Mouse (Mus musculus): ENCODE data around the gene Zfp740. TPM values are rescaled to one million over a fixed set of nuclear protein-coding genes. Genes with fewer than 3 reads are reported as not detected.

Zfp740 gene
- polyA plus RNA-seq, 1 experiment from 2014 or later: 88.7 TPM

DNA sequence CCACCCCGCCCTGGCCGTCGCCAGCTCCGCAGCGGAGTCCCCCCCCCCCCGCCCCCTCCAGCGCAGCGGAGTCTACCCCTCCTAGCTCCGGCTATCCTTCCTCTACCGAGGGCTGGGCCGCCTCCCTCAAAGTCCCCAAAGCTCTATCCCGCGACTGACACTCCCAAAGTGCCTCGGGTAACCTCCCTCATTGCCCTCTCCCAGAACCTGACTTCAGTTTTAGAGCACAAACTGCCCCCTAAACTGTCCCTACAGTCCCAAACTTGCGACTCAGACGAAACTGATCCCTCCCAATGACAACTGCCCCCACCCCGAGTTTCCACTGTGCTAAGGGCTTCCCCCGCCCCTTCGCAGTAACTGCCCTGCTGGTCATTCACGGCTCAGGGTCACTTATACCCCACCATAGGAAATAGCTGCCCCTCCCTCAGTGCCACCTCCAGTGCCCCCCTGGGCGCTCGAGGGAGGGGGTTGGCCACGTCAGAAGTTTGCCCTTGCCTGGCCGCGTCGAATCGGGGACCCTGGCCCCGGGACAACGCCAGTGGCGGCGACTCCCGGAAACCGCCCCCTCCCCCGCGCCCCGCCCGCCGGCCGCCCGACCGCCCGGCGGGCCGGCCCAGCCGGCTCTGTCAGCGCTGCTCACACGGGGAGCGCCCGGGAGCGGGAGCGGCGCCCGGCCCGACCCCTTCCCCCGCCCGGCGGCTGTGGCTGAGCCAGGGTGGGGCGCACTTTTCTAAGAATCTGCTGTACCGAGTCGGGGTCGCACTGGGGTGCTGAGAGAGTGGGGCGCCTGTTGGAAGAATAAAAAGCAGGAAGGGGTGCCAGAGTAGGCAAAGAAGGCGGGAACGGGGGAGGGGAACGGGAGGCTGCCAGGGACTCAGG lies 44.4 kb downstream of the Zfp740 start:
- Histone ChIP-seq H3K36me3 (peaks cover 41% of the 10 kb centered on the region), H3K27me3 (ENCODE audit: low read depth, poor library complexity, severe bottlenecking) (no peaks in the 10 kb centered on the region), H3K4me1 (peaks cover 95% of the 10 kb centered on the region), H3K4me3 (peak overlapping the region; percentile 86), H3K27ac (peak overlapping the region; percentile 95), H3K9me3 (replicated peaks) (no peaks in the 10 kb centered on the region)
- WGBS: under 1% methylated on average over 56 of the region's 65 CpGs
- DNase-seq (ENCODE audit: low spot score): peak; percentile 84

DNA sequence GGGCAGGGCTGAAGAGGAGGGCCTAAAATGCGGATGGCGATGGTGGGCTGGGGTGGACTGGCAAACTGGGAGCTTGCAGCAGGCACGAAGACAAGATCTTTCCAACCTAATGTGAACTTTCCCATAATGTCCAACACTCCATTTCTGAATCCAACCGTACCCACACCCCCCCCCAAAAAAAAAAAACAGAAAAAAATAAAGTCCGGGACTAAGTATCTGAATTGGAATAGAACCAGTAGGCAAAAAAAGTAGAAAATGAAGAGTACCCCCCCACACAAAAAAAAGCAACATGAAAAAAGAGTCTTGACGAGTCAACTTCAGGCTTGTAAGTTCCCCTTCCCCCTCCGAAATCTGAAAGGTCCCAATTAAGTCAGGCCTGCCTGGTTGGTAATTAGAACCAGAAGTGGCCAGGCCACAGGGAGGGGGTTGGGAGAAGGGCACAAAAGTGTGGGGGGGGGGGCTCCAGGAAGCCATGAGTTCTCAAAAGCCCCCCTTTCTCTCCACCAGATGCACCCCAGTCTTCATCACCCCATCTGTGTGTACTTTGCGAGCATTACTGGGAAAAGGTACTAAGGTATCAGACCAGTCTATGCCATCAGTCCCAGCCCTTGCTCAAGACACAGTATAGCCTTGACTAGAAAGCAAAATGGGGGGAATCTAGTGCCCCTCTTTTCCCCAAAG lies 45.2 kb downstream of the Zfp740 start:
- no peaks in the 10 kb centered on the region for H3K27me3 ChIP-seq (ENCODE audit: low read depth, poor library complexity, severe bottlenecking)
- peaks cover 41% of the 10 kb centered on the region for H3K36me3 ChIP-seq
- peak overlapping the region; percentile 95 for H3K27ac ChIP-seq
- no peaks in the 10 kb centered on the region for H3K9me3 ChIP-seq (replicated peaks)
- WGBS: 1% methylated on average over 8 of the region's 8 CpGs
- DNase-seq (ENCODE audit: low spot score): peak; percentile 80
- peaks cover 93% of the 10 kb centered on the region for H3K4me1 ChIP-seq
- peak overlapping the region; percentile 86 for H3K4me3 ChIP-seq

GRCm38 (mm10) chr15:102248812-102249191 lies 45.8 kb downstream of the Zfp740 start:
- Histone ChIP-seq H3K9me3 (replicated peaks) (no peaks in the 10 kb centered on the region), H3K36me3 (peaks cover 43% of the 10 kb centered on the region), H3K4me1 (peaks cover 93% of the 10 kb centered on the region), H3K27me3 (ENCODE audit: low read depth, poor library complexity, severe bottlenecking) (no peaks in the 10 kb centered on the region), H3K4me3 (peak overlapping the region; percentile 86), H3K27ac (peak overlapping the region; percentile 95)
- 0% methylated on average over 3 of the region's 3 CpGs for WGBS
- peak; percentile 85 for DNase-seq (ENCODE audit: low spot score)

GRCm38 (mm10) chr15:102249251-102249691 lies 46.2 kb downstream of the Zfp740 start:
- peak; percentile 85 for DNase-seq (ENCODE audit: low spot score)
- H3K4me1 ChIP-seq: peaks cover 93% of the 10 kb centered on the region
- H3K9me3 ChIP-seq (replicated peaks): no peaks in the 10 kb centered on the region
- WGBS: 0% methylated on average over 13 of the region's 13 CpGs
- H3K4me3 ChIP-seq: peak overlapping the region; percentile 86
- peaks cover 47% of the 10 kb centered on the region for H3K36me3 ChIP-seq
- peak overlapping the region; percentile 95 for H3K27ac ChIP-seq
- no peaks in the 10 kb centered on the region for H3K27me3 ChIP-seq (ENCODE audit: low read depth, poor library complexity, severe bottlenecking)

DNA sequence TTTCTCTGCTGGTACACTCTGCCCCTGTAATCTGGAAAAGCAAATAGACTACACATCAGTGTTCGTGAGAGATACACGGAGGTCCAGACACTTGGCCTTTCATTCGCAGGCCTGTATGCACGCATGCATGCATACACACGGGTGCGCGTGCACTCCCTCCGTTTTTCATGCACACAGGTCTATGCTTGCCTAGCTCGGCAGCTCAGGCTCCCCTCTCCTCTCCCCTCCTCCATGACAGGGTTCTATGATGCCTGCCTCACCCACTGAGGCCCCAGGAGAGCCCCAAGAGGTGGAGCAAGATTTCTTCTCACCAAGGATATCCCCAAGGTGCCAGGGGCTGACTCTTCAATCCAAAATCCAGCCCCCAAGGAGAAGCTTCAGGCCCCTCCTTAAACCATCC lies 46.9 kb downstream of the Zfp740 start:
- peaks cover 92% of the 10 kb centered on the region for H3K4me1 ChIP-seq
- no peak for DNase-seq (ENCODE audit: low spot score)
- peak overlapping the region; percentile 95 for H3K27ac ChIP-seq
- peaks cover 52% of the 10 kb centered on the region for H3K36me3 ChIP-seq
- 30% methylated on average over 9 of the region's 9 CpGs for WGBS
- H3K27me3 ChIP-seq (ENCODE audit: low read depth, poor library complexity, severe bottlenecking): no peaks in the 10 kb centered on the region
- H3K9me3 ChIP-seq (replicated peaks): no peaks in the 10 kb centered on the region
- H3K4me3 ChIP-seq: peak overlapping the region; percentile 86

DNA sequence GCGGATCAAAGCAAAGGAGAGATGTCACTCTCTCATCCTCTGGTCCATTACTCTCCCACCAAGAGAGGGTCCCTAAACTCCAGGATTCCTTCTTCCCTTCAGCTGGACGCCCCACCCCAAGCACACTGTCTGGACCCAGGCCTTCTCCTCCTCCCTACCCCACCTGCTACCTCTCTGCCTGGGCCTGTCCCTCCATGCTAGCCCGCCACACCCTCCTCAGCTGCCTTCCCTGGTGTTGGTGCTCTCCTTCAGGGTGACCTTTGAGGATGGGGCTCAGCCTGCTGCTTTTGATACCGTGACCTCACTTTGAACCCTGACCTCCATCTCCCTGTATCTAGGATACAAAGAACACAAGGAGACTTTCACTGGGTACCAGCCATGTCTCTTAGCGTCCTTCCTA lies 47.5 kb downstream of the Zfp740 start:
- H3K27me3 ChIP-seq (ENCODE audit: low read depth, poor library complexity, severe bottlenecking): no peaks in the 10 kb centered on the region
- WGBS: 55% methylated on average over 5 of the region's 5 CpGs
- peak overlapping the region; percentile 86 for H3K4me3 ChIP-seq
- DNase-seq (ENCODE audit: low spot score): no peak
- H3K9me3 ChIP-seq (replicated peaks): no peaks in the 10 kb centered on the region
- H3K4me1 ChIP-seq: peaks cover 93% of the 10 kb centered on the region
- H3K36me3 ChIP-seq: peaks cover 56% of the 10 kb centered on the region
- peak overlapping the region; percentile 95 for H3K27ac ChIP-seq

DNA sequence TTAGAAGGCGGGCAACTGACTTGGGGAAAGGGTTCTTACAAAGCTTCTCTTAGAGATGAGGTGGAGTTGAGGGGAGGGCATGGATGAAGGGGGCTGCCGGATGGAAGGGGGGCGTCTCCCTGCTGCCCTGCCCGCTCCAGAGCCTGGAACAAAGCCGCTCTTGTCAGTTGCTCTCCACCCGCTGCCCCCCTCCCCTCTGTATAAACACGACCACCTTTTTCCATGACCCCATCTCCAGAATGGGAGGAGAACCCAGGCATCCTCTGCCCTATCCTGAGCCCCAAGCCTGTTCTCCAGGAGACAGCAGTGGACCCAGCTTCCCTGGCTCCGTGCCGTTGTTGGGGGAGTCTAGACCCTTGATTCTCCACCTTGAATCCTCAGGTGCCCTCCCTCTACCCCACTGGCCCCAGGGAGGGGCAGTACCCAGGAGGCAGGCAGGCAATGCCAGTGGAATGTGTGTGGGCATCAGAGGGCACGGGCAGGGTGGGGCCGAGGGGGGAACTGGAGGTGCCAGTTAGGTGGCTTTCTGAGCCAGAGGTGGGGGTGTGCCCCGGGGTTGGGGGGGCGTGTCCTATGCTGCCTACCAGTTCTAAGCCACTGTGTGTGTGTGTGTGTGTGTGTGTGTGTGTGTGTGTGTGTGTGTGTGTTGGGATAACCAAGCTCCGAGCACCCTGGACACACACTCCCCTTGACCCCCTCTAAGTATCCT lies 52.7 kb downstream of the Zfp740 start:
- H3K36me3 ChIP-seq: peaks cover 48% of the 10 kb centered on the region
- no peaks in the 10 kb centered on the region for H3K9me3 ChIP-seq (replicated peaks)
- H3K4me1 ChIP-seq: peaks cover 88% of the 10 kb centered on the region
- 48% methylated on average over 14 of the region's 14 CpGs for WGBS
- no peak for DNase-seq (ENCODE audit: low spot score)
- no peaks in the 10 kb centered on the region; the same call in 1 of the 2 replicates for H3K27me3 ChIP-seq (ENCODE audit: low read depth, poor library complexity, severe bottlenecking)
- peak overlapping the region; percentile 98 for H3K27ac ChIP-seq
- peak overlapping the region; percentile 88 for H3K4me3 ChIP-seq

DNA sequence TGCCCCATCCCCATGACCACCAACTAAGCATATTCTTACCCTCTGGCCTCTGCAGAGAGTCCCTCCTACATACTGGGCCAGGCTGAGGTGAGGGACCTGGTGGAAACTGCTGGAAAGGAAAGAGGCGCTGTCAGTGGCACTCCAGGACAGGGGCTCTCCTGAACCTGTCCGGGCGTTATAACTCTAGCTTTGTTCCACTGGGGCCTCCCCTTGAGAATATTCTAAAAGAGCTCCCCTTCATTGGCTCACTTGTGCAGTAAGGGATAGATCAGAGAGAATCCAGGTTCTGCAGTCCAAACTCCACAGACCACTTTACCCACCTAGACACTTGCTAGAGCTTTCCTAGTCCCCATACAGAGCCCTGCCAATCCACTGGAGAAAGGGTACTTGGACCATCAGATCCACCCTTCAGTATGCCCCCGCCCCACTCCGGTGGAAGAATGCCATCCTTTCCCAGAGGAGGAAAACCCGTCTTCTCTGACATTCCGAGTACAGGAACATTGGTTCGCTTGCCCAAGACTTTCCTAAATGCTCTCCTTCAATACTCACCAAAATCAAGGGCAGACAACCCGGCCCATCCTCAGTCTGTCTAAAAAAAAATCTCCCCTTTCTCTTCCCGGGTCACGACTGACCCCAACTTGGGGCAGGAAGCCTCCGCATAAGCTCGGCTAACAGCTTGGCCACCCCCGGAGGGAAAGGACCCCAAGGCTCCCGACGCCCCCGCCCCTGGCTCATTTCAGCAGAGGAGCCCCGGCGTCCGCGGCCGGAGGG lies 53.6 kb downstream of the Zfp740 start:
- H3K27me3 ChIP-seq (ENCODE audit: low read depth, poor library complexity, severe bottlenecking): no peaks in the 10 kb centered on the region; the same call in 1 of the 2 replicates
- 6% methylated on average over 22 of the region's 22 CpGs for WGBS
- no peaks in the 10 kb centered on the region for H3K9me3 ChIP-seq (replicated peaks)
- no peak for DNase-seq (ENCODE audit: low spot score)
- H3K27ac ChIP-seq: peak overlapping the region; percentile 98
- peaks cover 82% of the 10 kb centered on the region for H3K4me1 ChIP-seq
- peaks cover 39% of the 10 kb centered on the region for H3K36me3 ChIP-seq
- H3K4me3 ChIP-seq: peak overlapping the region; percentile 88

DNA sequence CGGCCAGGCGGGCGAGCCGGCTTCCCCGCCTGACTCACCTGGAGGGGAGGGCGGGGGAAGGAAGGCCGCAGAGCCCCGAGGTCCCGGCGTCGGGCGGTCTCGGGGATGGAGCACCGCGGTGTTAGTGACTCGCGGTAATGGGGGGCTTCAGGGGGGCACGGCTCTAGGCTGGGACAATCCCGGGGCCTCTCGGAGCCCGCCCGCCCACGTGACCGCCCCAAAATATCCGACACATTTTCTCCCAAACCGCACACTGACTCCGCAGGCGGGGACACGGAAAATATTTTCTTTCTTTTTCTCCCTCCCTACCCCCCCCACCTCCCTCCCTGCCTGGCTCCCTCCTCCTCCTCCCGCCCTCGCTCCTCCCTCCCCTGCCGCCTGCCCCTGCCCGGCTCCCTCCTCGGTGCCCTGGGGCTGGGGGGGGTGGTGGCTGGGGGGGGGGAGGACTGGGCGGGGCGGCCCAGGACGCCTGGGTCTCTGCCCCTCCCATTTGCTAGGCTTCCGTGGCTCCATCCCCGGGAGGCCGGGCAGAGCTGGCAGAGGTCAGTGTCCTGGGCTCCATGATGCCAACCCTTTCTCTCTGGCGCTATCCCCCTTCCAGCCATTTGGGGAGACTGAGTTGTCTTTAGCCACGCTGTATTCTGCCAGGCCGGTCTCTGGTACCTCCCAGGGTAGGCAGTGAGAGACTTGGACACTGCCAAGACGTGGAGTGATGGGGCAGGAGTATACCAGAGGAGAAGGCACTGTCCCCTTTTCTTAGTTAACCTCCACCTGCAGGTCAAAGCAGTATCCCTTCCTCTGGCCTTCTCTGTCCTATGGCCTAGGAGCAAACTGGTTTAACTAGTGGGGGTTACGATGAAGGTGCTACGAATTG lies 54.4 kb downstream of the Zfp740 start, which contains the start of gene Rarg:
Gene Rarg (minus strand): TSS at position 316 of the 874 bp plus-strand sequence.
- WGBS: under 1% methylated on average over 37 of the region's 46 CpGs
- peak within 1 kb of the TSS; percentile 88 for H3K4me3 ChIP-seq
- H3K27ac ChIP-seq: peak within 1 kb of the TSS; percentile 98
- H3K27me3 ChIP-seq (ENCODE audit: low read depth, poor library complexity, severe bottlenecking): no peaks in the 10 kb centered on the region; the same call in 1 of the 2 replicates
- no peaks in the 10 kb centered on the region for H3K9me3 ChIP-seq (replicated peaks)
- peak; percentile 78 for DNase-seq (ENCODE audit: low spot score)
- H3K4me1 ChIP-seq: peaks cover 82% of the 10 kb centered on the region
- H3K36me3 ChIP-seq: peaks cover 31% of the 10 kb centered on the region

DNA sequence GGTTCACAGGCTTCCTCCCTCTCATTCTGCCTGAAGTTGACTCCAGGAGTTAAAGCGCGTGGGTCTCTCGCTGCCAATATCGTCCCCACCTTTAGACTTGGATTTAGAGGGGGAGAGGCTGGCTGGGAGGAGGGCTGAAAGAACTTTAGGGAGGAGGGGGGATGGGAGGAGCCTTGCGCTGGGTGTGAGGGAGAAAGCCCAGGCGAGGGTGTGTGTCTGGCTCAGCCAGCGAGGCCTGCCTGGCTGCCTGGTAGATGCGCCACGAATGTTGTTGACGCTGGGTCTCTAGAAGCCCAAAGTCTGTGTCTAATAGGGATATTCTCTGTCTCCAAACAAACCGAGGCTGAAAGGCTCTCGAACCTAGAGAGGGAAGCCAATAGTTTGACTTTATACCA lies 55.0 kb downstream of the Zfp740 start:
- Histone ChIP-seq H3K27ac (peak overlapping the region; percentile 98), H3K4me1 (peaks cover 81% of the 10 kb centered on the region), H3K27me3 (ENCODE audit: low read depth, poor library complexity, severe bottlenecking) (peaks cover under 1% of the 10 kb centered on the region; the same call in 1 of the 2 replicates), H3K4me3 (peak overlapping the region; percentile 88), H3K9me3 (replicated peaks) (no peaks in the 10 kb centered on the region), H3K36me3 (peaks cover 25% of the 10 kb centered on the region)
- WGBS: 2% methylated on average over 12 of the region's 12 CpGs
- DNase-seq (ENCODE audit: low spot score): peak; percentile 81

DNA sequence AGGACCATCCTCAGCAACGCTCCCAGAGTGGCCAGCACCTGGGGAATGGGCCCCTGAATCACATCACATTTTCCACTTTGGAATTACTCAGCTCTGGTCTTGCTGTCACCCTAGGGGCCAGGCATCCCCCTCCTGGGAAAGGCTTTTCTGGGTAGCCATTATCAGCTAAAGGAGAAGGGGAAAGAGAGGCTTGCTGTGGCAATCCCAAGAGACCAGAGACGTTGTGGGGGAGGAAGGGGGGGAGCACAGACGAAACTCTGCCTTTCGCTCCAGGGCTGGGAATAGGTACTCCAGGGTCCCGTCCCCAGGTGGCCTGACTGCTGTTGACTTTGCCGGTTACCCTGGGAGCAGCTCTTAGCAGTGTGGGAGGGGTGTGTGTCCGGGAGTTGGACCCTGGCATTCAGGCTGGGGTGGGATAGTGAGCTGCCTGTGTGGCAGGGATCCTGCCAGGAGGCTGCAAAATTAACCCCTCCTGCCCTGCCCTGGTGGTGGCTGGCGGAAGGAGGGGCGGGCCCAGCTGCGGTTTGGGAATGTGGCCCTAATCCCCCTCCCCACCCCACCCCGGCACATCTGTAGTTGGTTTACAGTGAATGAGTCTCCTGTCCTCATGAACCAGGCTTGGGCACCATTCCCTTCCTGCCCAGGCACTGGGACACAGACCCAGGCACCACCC lies 55.7 kb downstream of the Zfp740 start:
- Histone ChIP-seq H3K27ac (peak overlapping the region; percentile 98), H3K36me3 (peaks cover 18% of the 10 kb centered on the region), H3K9me3 (replicated peaks) (no peaks in the 10 kb centered on the region), H3K27me3 (ENCODE audit: low read depth, poor library complexity, severe bottlenecking) (peaks cover 5% of the 10 kb centered on the region), H3K4me1 (peaks cover 79% of the 10 kb centered on the region), H3K4me3 (peak overlapping the region; percentile 88)
- WGBS: 5% methylated on average over 11 of the region's 11 CpGs
- peak; percentile 82 for DNase-seq (ENCODE audit: low spot score)
